Mouse (Mus musculus) urinary bladder, postnatal 25 days (tissue): ENCODE data around the gene Necab2.

Experiments
- DNase-seq: peaks from one replicate; pipeline ENCODE4 v3.0.0; 2022; ENCODE audit warnings: low spot score

Necab2 gene

DNA sequence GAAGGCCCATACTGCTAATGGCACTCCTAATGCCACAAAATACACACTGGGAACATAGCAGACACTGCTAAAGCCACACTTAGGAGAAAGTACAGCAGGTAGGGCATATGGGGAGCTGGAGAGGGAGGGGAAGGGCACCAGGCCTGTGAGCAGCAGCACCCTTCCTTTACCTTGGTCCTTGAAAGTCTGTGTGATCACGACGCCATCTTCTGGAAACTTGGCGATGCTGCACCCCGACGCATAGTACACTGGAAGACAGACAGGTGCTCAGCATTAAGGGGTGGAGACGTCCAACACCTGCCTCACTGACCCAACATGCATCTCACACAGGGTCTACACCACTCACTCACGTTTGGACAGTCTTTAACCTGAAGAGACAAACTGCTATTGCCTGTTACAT is 73.6 kb downstream of the Necab2 start:
- DNase-seq = no peak
